Mouse (Mus musculus) heart, embryonic 16.5 days (tissue): Measurements from ENCODE around the gene Vmac. TPM values are rescaled to one million over a fixed set of nuclear protein-coding genes. Genes with fewer than 3 reads are reported as not detected.

Source experiments
- ATAC-seq: fragments of 200-750 bp; cut with Nextera tagmentation; replicated peaks from 2 replicates; pipeline ENCODE4 v1.8.0; 2017; ENCODE audit warnings: moderate number of reproducible peaks; ENCODE audit not compliant: insufficient read depth, low FRiP score; ENCODE audit errors: extremely low read depth
- H3K27ac ChIP-seq: fragments of 300-500 bp; sonication (generic); 2 replicates; pipeline ENCODE4 v1.5.1; 2014; ENCODE audit warnings: mild to moderate bottlenecking, low read length, control low read depth, moderate library complexity
- H3K27me3 ChIP-seq: fragments of 300-500 bp; sonication (generic); 2 replicates; pipeline ENCODE4 v1.6.1; 2014; ENCODE audit warnings: low read length, mixed read lengths; ENCODE audit not compliant: control insufficient read depth, insufficient read depth
- H3K36me3 ChIP-seq: fragments of 300-500 bp; sonication (generic); 2 replicates; pipeline ENCODE4 v1.6.1; 2014; ENCODE audit not compliant: control insufficient read depth, insufficient read depth
- H3K4me1 ChIP-seq: fragments of 300-500 bp; sonication (generic); 2 replicates; pipeline ENCODE4 v1.6.1; 2014; ENCODE audit warnings: low read length, mixed read lengths; ENCODE audit not compliant: control insufficient read depth, insufficient read depth
- H3K4me2 ChIP-seq: fragments of 300-500 bp; sonication (generic); 2 replicates; pipeline ENCODE4 v1.6.1; 2014; ENCODE audit warnings: low read depth, mild to moderate bottlenecking, control low read depth, low read length
- H3K4me3 ChIP-seq: fragments of 300-500 bp; sonication (generic); 2 replicates; pipeline ENCODE4 v1.5.1; 2014; ENCODE audit warnings: mild to moderate bottlenecking, control low read depth, low read length
- H3K9ac ChIP-seq: fragments of 300-500 bp; sonication (generic); 2 replicates; pipeline ENCODE4 v1.6.1; 2014; ENCODE audit warnings: low read length, control low read depth
- H3K9me3 ChIP-seq: fragments of 300-500 bp; sonication (generic); replicated peaks from 2 replicates; pipeline ENCODE4 v1.6.1; 2016; ENCODE audit warnings: low read length; ENCODE audit not compliant: control insufficient read depth
- WGBS: fragments of 180-500 bp; shearing (Covaris S2); extraction: QIAGEN DNeasy Blood & Tissue Kit; methylation state at CpG from one replicate; pipeline ENCODE4 v1.1.7; 2014; 5-methylcytosine and 5-hydroxymethylcytosine counted together
- polyA plus RNA-seq: library from polyadenylated mRNA; unstranded; fragments of >200 nt; fragmentation: Nextera tagmentation; extraction: Ambion mirVana; gene quantifications from 2 replicates; pipeline ENCODE4 v1.2.1, GENCODE M21; 2015

Gene Vmac
- polyA plus RNA-seq, 1 experiment from 2014 or later = 14.6 TPM

DNA sequence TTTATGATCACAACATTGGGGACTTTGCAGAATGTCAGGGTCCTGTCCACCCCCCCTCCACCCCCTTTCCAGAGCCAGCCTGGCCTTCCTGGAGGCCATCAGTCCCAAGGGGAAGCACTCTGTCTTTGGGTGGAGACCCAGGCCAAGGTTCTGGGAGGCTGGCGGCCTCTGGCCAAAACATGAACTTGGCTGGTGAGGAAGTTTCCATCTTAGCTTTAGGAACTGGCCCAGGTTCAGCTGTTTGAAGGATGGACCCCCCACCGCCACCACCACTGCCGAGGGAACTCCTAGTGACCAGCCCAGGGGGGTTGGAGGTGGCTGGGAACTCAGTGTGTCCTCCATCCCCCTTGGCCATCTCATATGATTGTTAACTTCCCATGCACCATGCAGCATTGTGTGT is 43.3 kb upstream of the Vmac start:
- no peak overlapping the region for H3K9ac ChIP-seq
- no peaks in the 10 kb centered on the region for H3K36me3 ChIP-seq
- no peak overlapping the region; the same call in 1 of the 2 replicates for H3K27ac ChIP-seq
- peaks cover 9% of the 10 kb centered on the region for H3K27me3 ChIP-seq
- 0 out of 2 replicates have a peak, but pooled peaks cover 5% of the 10 kb centered on the region for H3K9me3 ChIP-seq
- WGBS = 63% methylated on average over 3 of the region's 3 CpGs
- no peak overlapping the region for H3K4me2 ChIP-seq
- no peak overlapping the region for H3K4me3 ChIP-seq
- ATAC-seq = no peak
- H3K4me1 ChIP-seq = peaks cover 34% of the 10 kb centered on the region

DNA sequence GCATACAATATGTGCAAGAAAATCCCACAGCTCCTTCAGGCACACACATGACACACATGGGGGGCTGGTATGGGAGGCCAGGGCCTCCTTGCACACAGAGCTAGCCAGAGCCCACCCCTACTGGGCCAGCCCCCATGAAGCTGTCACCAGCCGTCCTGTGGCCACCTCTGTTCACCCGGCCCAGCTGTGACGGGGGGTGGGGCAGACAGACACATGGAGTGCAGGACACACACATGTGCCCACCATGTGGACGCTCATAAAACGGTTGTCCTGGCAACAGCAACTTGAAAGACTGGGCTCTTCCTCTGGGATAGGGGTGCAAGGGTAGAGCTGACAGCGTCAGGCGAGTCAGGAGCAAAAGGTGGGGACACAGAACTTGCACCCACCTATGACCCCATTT is 41.4 kb upstream of the Vmac start:
- Histone ChIP-seq H3K4me3 (no peak overlapping the region), H3K9me3 (0 out of 2 replicates have a peak, but pooled peaks cover 5% of the 10 kb centered on the region), H3K27ac (no peak overlapping the region), H3K9ac (no peak overlapping the region), H3K4me1 (peaks cover 29% of the 10 kb centered on the region), H3K36me3 (no peaks in the 10 kb centered on the region), H3K27me3 (peaks cover 27% of the 10 kb centered on the region), H3K4me2 (no peak overlapping the region)
- 64% methylated on average over 7 of the region's 7 CpGs for WGBS
- ATAC-seq = no peak

GRCm38 (mm10) chr17:56758132-56758531 is 40.3 kb upstream of the Vmac start:
- 5% methylated on average over 12 of the region's 12 CpGs for WGBS
- Histone ChIP-seq H3K27ac (no peak overlapping the region), H3K9ac (no peak overlapping the region), H3K4me2 (peak overlapping the region; percentile 98; the same call in 1 of the 2 replicates), H3K36me3 (no peaks in the 10 kb centered on the region), H3K9me3 (0 out of 2 replicates have a peak, but pooled peaks cover 5% of the 10 kb centered on the region), H3K4me3 (0 out of 2 replicates have a peak overlapping the region, but pooled peaks have one; percentile 2), H3K4me1 (peaks cover 27% of the 10 kb centered on the region), H3K27me3 (peaks cover 38% of the 10 kb centered on the region)
- no peak for ATAC-seq

GRCm38 (mm10) chr17:56757416-56758123 is 39.7 kb upstream of the Vmac start, which contains the start of gene Nrtn:
Gene Nrtn (minus strand): TSS chr17:56757530.
- Histone ChIP-seq H3K4me2 (peak within 1 kb of the TSS; percentile 98), H3K36me3 (no peaks in the 10 kb centered on the region), H3K4me3 (peak within 1 kb of the TSS; percentile 67), H3K9ac (peak within 1 kb of the TSS; percentile 86), H3K4me1 (peaks cover 21% of the 10 kb centered on the region), H3K9me3 (0 out of 2 replicates have a peak, but pooled peaks cover 5% of the 10 kb centered on the region), H3K27ac (peak within 1 kb of the TSS; percentile 37; the same call in 1 of the 2 replicates), H3K27me3 (peaks cover 42% of the 10 kb centered on the region)
- ATAC-seq = peak; percentile 73
- under 1% methylated on average over 48 of the region's 48 CpGs for WGBS

GRCm38 (mm10) chr17:56756703-56757399 is 39.0 kb upstream of the Vmac start:
- 1% methylated on average over 51 of the region's 51 CpGs for WGBS
- ATAC-seq = 0 out of 2 replicates have a peak, but pooled peaks have one; percentile 1
- Histone ChIP-seq H3K27me3 (peaks cover 48% of the 10 kb centered on the region), H3K9me3 (0 out of 2 replicates have a peak, but pooled peaks cover 5% of the 10 kb centered on the region), H3K4me1 (peaks cover 17% of the 10 kb centered on the region), H3K9ac (peak overlapping the region; percentile 86), H3K36me3 (no peaks in the 10 kb centered on the region), H3K4me2 (peak overlapping the region; percentile 98), H3K27ac (peak overlapping the region; percentile 37; the same call in 1 of the 2 replicates), H3K4me3 (peak overlapping the region; percentile 67)

DNA sequence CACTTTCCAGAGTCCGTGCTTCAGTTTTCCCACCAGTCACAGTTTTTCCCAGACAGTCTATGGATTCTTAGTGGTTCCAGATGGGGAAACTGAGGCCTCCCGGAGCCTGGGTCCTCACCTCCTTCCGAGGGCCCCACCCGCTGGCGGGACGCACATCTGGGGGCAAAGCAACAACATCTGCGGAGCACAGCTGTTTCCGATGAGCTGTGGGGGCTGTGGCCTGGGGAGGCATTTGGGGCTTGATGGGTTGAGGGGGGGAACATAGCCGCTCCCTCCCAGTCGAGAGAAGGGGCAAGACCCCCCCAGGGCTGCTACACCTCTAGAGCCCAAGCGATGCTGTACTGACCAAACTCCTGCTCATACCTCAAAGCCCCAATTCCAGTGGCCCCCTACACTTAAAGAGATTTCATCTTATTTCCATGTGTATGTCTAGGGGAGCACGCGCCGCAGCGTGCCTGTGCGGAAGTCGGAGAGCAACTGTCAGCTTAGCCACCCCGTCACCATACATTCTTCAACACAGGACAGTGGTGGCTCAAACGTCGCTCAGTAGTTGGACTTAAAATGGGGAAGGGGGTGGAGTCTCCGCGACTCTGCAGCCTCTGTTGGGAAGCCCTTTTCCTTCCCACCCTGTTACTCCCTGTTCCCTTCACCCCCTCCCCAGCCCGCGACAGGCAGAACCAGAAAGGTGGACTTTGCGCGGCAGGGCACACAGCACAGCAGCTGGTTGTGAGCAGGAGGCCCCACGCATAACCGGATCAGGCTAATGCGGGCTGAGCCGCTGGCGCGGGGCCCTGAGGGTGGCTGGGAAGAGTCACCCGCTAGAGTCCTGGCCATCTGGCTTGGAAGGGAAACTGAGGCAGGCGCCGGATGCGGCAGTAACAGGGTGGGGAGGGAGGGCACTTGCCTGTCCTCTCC is 36.7 kb upstream of the Vmac start:
- 13% methylated on average over 36 of the region's 36 CpGs for whole genome bisulfite sequencing
- H3K27me3 ChIP-seq = peaks cover 55% of the 10 kb centered on the region
- peaks cover 10% of the 10 kb centered on the region for H3K4me1 ChIP-seq
- H3K4me3 ChIP-seq = peak overlapping the region; percentile 12; the same call in 1 of the 2 replicates
- no peaks in the 10 kb centered on the region for H3K36me3 ChIP-seq
- 0 out of 2 replicates have a peak, but pooled peaks cover 5% of the 10 kb centered on the region for H3K9me3 ChIP-seq
- no peak overlapping the region for H3K27ac ChIP-seq
- ATAC-seq = no peak
- peak overlapping the region; percentile 38; the same call in 1 of the 2 replicates for H3K9ac ChIP-seq
- peak overlapping the region; percentile 41; the same call in 1 of the 2 replicates for H3K4me2 ChIP-seq

GRCm38 (mm10) chr17:56753452-56753851 is 35.6 kb upstream of the Vmac start:
- Histone ChIP-seq H3K27me3 (peaks cover 55% of the 10 kb centered on the region), H3K4me3 (no peak overlapping the region), H3K4me1 (peaks cover 10% of the 10 kb centered on the region), H3K27ac (no peak overlapping the region), H3K4me2 (no peak overlapping the region), H3K9me3 (0 out of 2 replicates have a peak, but pooled peaks cover 2% of the 10 kb centered on the region), H3K9ac (no peak overlapping the region), H3K36me3 (no peaks in the 10 kb centered on the region)
- WGBS = 30% methylated on average over 15 of the region's 15 CpGs
- ATAC-seq = no peak

DNA sequence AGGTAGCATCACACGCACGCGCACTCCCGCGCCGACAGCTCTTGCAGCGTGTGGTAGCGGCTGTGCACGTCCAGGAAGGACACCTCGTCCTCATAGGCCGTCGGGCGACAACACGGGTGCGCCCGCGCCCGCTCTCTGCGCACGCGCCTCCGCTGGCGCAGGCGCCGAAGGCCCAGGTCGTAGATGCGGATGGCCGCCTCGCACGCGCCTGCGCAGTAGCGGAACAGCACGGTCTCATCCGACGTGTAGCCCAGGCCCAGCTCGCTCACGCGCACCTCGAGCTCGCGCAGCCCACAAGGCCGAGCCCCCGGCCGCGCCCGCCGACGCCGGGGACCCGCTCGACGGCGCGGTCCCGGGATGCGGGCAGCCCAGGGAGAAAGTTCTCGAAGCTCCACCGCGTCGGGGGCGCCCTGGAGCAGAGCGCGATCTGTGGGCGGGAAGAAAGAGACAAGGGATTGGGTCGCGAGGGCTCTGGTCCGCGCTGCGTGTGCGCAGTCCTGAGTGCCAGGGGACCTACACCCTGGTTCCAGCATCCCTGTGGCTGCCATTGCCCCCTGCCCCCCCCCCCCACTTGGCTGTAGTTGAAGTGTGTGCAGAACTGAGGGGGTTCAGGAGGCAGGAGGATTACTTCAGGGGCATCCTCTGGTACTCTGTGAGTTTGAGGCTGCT is 33.7 kb upstream of the Vmac start:
- peaks cover 50% of the 10 kb centered on the region for H3K27me3 ChIP-seq
- H3K9ac ChIP-seq = peak overlapping the region; percentile 36; the same call in 1 of the 2 replicates
- no peaks in the 10 kb centered on the region; the same call in 1 of the 2 replicates for H3K4me1 ChIP-seq
- H3K36me3 ChIP-seq = no peaks in the 10 kb centered on the region
- peak overlapping the region; percentile 59 for H3K4me2 ChIP-seq
- ATAC-seq = peak; percentile 44
- H3K4me3 ChIP-seq = peak overlapping the region; percentile 40
- no peaks in the 10 kb centered on the region for H3K9me3 ChIP-seq
- WGBS = 18% methylated on average over 71 of the region's 71 CpGs
- no peak overlapping the region for H3K27ac ChIP-seq
